Comparison of ENCODE assay signal across 9 mouse cellular contexts in genomic region chr2:93035631-93036030, GRCm38 (mm10). TPM values are rescaled to one million over a fixed set of nuclear protein-coding genes. Genes with fewer than 3 reads are reported as not detected.
DNase-seq lines count a peak whose midpoint lies in the region; ATAC-seq and TF ChIP-seq lines count a peak whose summit lies in the region.
"Had no signal": no experiment of that assay in that cellular context is flagged by ENCODE, and none has a peak within 500 bp of the region (broad histone marks: within the 10 kb centered on the region; RNA-seq: fewer than 3 reads in every experiment).

No protein-coding gene starts in this region.

- H3K36me3 ChIP-seq in forebrain, embryonic 16.5 days (ENCODE audit: control insufficient read depth, insufficient read depth): no peaks in the 10 kb centered on the region
- no peaks in the 10 kb centered on the region for H3K36me3 ChIP-seq in kidney, postnatal 0 days (ENCODE audit: insufficient read depth, low read length)

- peaks cover 15% of the 10 kb centered on the region for H3K4me1 ChIP-seq in forebrain, embryonic 16.5 days (replicated peaks; ENCODE audit: control insufficient read depth, insufficient read depth, low read length)
- peaks cover 25% of the 10 kb centered on the region for H3K4me1 ChIP-seq in kidney, postnatal 0 days (replicated peaks; ENCODE audit: insufficient read depth, low read length)

- peak; percentile 67 for DNase-seq in kidney, adult 11 months
- DNase-seq in kidney, adult 9 months: no peak
- peak; percentile 50 for DNase-seq in kidney, postnatal 0 days (ENCODE audit: low spot score)
- DNase-seq in lung, postnatal 4 days: peak; percentile 60 to 78
- DNase-seq in gastrocnemius, adult 2 months: no peak
- no peak for DNase-seq in embryo, embryonic 11 days
- no peak for DNase-seq in layer of hippocampus, adult 2 months (ENCODE audit: low spot score in 2 of 2)
- DNase-seq: layer of hippocampus, adult 9-11 months had no signal

- 18% methylated on average over 7 of the region's 7 CpGs for WGBS in forebrain, embryonic 16.5 days
- WGBS in kidney, postnatal 0 days: 22% methylated on average over 7 of the region's 7 CpGs

- no peak overlapping the region for H3K4me3 ChIP-seq in forebrain, embryonic 16.5 days (replicated peaks; ENCODE audit: low read length)
- no peak overlapping the region for H3K4me3 ChIP-seq in kidney, postnatal 0 days (replicated peaks; ENCODE audit: low read depth, low read length)
- no peak overlapping the region for H3K4me3 ChIP-seq in gastrocnemius, adult 2 months
- no peak overlapping the region for H3K4me3 ChIP-seq in layer of hippocampus, adult 2 months

- ATAC-seq in forebrain, embryonic 16.5 days: 0 out of 2 replicates have a peak, but pooled peaks have one; percentile 8
- ATAC-seq in kidney, postnatal 0 days (replicated peaks; ENCODE audit: low FRiP score, low read depth): peak; percentile 71

- TF ChIP-seq CTCF in kidney, postnatal 0 days (IDR thresholded peaks at IDR 0.05; ENCODE audit: low read depth): no peak
- TF ChIP-seq CTCF in gastrocnemius, adult 2 months (IDR thresholded peaks at IDR 0.05): no peak
- no peak for TF ChIP-seq CTCF in layer of hippocampus, adult 2 months (conservative IDR thresholded peaks at IDR 0.05)

- intact Hi-C loops in gastrocnemius, adult 2 months (cut with DNase I): no loop called here

- no peaks in the 10 kb centered on the region for H3K27me3 ChIP-seq in forebrain, embryonic 16.5 days (replicated peaks; ENCODE audit: control insufficient read depth, insufficient read depth, low read length)
- no peaks in the 10 kb centered on the region for H3K27me3 ChIP-seq in kidney, postnatal 0 days (ENCODE audit: insufficient read depth, low read length)

- H3K4me2 ChIP-seq in forebrain, embryonic 16.5 days (ENCODE audit: low read length): no peak overlapping the region
- no peak overlapping the region for H3K4me2 ChIP-seq in kidney, postnatal 0 days (ENCODE audit: low read length)

- no peak overlapping the region for H3K27ac ChIP-seq in forebrain, embryonic 16.5 days (ENCODE audit: low read length)
- peak overlapping the region; percentile 78 for H3K27ac ChIP-seq in kidney, postnatal 0 days
- H3K27ac ChIP-seq in gastrocnemius, adult 2 months: no peak overlapping the region
- H3K27ac ChIP-seq in layer of hippocampus, adult 2 months: no peak overlapping the region

- H3K9me3 ChIP-seq in forebrain, embryonic 16.5 days (ENCODE audit: control insufficient read depth, low read length): no peaks in the 10 kb centered on the region
- H3K9me3 ChIP-seq in kidney, postnatal 0 days (replicated peaks; ENCODE audit: low read length): no peaks in the 10 kb centered on the region

- H3K9ac ChIP-seq in forebrain, embryonic 16.5 days (replicated peaks; ENCODE audit: low read depth, low read length): no peak overlapping the region
- H3K9ac ChIP-seq in kidney, postnatal 0 days (ENCODE audit: low read depth, low read length): peak overlapping the region; percentile 18; the same call in 1 of the 2 replicates

RNA-seq across cellular contexts. Expression of gene Prdm11, which starts 10.3 kb away (rescaled TPM):
- 1.7 and 2.4 TPM in 2 replicates for polyA plus RNA-seq in forebrain, embryonic 16.5 days (2015; fragmentation: Nextera tagmentation; extraction: Ambion mirVana)
- 3.7 and 4.9 TPM in 2 replicates for polyA plus RNA-seq in kidney, postnatal 0 days (2015; fragmentation: Nextera tagmentation; extraction: Ambion mirVana)
- under 1 TPM; 0.77 to 0.81 TPM for total RNA-seq in gastrocnemius, adult 2 months (2021)
- total RNA-seq in layer of hippocampus, adult 2 months (2021): 10 to 100 TPM; 30.7 to 30.9 TPM

Comparison
In these comparisons a context has a peak if more than half of its experiments do, and no peak if none do; other contexts are left out.
1. DNase-seq: peak in kidney, adult 11 months (single experiment), kidney, postnatal 0 days (single experiment) and lung, postnatal 4 days (2 of 2); none in kidney, adult 9 months (single experiment), gastrocnemius, adult 2 months (single experiment), embryo, embryonic 11 days (single experiment) and layer of hippocampus, adult 2 months (0 of 2).
2. RNA of gene Prdm11, which starts 10.3 kb away (total RNA-seq): 30.7 to 30.9 TPM in layer of hippocampus, adult 2 months; 0.77 to 0.81 TPM in gastrocnemius, adult 2 months; every median in the first group is over 10 times any median in the second.